Mouse (Mus musculus): ENCODE data around the gene Slc16a10.

DNA sequence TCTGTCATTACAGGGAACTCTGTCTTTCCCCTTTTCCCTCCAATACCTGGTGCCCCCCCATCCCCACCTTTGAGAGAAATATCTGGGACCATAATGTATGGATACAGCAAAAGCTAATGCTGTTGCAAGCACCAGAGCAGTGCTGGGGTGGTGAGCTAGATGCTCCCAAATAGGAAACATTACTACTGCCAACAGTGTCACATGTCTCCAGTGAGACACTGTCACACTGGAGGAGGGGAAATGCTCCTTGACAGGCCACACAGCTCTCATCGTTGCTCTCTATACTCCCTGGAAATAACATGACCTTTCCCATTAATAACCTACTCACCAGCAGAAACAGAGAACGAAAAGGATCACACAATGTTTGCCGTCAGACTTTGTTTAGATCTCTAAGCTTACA lies 122.6 kb downstream of the Slc16a10 start:
- no peak for TF ChIP-seq POLR2A (IDR thresholded peaks at IDR 0.05; ENCODE audit: low read depth, low read length)
- TF ChIP-seq CTCF (conservative IDR thresholded peaks at IDR 0.05; ENCODE audit: insufficient read depth, insufficient read length, low read depth, low read length), result no peak

Data from kidney, adult 2 months (tissue).